Mouse (Mus musculus): ENCODE data around the gene Mertk. TPM values are rescaled to one million over a fixed set of nuclear protein-coding genes. Genes with fewer than 3 reads are reported as not detected.
"Not testable (repeated sequence)": the region's sequence is repeated elsewhere in the genome, so short reads cannot be mapped to it uniquely, and the experiment has no call there.

Mertk gene
- 10 to 100 TPM in 1 of 2 experiments, 1 to 10 TPM in 1; 10.0 to 12.9 TPM for total RNA-seq (2021)
- long read RNA-seq, experiment 1, full-length matches to known transcripts, result 1 of 8 reads
- long read RNA-seq, experiment 1, partial matches to known transcripts, result 5 of 8 reads
- long read RNA-seq, experiment 1, other reads (novel, unspliced or antisense), result 2 of 8 reads
- long read RNA-seq, experiment 2, full-length matches to known transcripts, result 3 of 6 reads
- long read RNA-seq, experiment 2, partial matches to known transcripts, result 1 of 6 reads
- long read RNA-seq, experiment 2, other reads (novel, unspliced or antisense), result 2 of 6 reads

DNA sequence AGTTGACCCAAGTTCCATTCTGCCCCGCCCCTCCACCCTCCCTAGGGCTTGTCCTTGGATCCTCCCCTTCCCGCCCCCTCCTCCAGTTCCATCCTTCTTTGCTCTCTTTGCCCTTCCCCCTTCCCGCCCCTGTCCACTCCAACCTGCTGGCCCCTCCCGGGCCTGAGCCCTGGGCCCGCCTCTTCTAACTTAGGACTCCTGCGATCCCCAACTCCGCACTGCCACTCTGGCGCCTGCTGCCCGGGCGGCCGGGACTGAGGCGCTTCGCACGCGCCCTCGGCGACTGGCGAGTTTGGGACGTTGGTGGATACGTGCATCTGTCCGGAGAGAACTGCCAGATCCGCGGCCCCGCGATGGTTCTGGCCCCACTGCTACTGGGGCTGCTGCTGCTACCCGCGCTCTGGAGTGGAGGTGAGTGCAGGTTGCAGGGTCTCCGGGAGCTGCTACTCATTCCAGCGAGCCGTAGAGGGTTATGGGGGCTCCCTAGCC is at the start of gene Mertk:
Mertk (plus strand) TSS at position 264 of the 489 bp plus-strand sequence.
- DNase-seq, result peak; percentile 92

DNA sequence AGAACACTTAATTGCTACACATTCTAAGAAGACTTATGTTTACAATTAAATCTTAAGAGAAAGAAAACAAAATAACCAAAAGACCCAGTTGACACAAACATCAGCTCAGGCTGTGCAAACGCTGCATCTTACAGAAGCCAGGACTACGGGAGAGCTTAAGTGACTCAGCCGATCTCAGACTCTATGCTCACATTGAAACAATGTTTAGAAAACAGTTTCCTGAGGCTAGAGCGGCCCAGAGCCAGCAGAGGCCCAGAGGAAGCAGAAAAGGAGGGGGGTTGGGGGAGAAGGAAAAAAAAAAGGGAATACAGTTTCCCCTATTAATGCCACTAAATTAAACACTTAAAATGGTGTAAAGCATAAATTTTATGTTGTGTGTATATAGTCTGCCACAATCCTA is 18.1 kb upstream of the Mertk start:
- DNase-seq, result peak; percentile 8

DNA sequence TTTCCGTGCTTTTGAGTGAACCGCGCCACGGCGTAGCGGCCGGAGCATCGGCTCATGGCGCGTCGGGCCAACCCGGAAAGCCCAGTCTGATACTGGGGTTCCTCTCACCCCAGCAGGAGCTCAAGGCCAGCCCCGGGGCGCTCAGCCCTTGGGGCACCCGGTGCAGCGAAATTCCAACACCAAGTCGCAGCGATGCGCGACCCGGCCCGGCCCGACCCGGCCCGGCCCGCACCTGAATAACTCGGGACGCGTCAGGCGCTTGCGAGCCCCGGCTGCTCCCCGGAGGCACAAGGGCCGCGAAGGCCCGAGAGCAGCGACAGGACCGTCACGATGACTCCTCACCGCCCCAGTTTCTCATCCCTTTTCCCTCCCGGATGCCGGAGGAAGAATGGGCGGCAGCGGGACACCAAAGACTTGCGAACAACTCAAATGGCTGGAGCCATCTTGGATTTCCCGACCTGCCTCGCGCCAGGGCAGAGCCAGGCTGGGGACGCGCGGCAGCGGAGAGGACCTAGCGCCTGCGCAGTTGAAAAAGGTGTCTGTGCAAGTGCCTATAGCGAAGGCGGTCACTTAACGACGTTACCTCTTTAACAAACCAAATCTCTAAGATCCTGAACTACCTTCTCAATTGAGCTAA is 11.7 kb upstream of the Mertk start, which contains the start of gene Anapc1:
Anapc1 (minus strand) TSS at position 471 of the 637 bp plus-strand sequence.
- DNase-seq, result peak; percentile 93

DNA sequence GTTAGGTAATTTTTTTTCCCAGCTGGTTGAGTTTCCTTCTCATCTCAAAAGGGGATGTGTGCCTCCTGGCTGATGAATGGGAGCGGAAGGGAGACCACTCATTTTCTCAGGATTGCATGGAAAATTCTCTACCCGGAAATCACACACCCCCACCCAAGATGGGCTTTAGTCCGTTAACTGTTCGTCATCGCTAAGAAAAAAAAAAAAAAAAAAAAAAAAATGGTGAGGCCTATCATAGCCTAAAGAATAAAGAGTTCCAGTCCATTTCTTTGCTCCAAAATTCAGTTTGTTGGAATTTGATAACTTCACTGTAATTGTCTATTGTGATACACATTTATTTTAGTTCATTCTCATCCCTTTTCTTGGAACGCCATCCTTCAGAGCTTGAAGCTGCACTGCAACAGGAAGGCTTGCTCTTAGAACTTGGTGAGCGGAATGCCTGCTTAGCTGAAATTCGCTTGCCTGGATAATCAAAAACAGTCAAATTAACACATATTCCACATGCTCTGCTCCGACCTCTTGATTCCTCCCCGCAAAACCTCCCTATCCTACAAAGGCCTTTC is 11.1 kb upstream of the Mertk start:
- DNase-seq, result no peak

DNA sequence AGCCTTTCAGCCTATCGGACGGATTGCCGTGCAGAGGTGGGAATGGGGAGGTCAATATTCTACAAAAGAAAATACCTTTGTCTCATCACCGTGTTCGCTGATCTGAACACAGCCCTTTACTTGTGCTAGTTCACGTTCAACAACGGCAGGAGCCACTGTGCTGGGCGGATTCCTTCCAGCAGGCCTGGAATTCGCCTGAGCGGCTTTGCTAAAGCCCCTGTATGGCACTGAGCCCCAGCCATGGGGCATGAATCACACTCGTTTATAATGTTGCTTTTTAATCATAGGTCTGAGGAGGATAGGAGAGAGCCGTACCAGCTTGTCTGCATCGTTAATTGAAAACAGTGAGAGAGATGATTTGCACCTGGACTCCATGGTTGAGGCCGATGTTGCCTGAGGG is 6.4 kb upstream of the Mertk start:
- DNase-seq, result no peak

DNA sequence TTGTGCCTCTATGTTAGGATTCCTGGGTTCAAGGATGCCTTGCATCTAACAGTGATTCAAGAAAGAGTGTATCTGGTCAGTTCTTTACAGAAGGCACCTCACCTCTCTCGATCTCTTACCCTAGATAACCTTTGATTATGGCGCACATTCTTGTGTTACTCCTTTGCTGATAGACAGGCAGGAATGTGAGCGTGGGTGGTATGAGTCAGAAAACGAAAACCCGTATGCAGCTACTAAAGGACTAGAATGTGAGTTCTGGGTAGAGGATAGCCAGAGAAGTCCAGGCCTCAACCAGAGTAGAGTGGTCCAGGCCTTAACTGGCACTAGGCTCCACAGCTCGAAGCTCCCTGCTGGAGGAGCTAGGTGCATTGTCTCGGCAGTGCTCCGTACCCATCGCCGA is 6.0 kb upstream of the Mertk start:
- no peak for DNase-seq

DNA sequence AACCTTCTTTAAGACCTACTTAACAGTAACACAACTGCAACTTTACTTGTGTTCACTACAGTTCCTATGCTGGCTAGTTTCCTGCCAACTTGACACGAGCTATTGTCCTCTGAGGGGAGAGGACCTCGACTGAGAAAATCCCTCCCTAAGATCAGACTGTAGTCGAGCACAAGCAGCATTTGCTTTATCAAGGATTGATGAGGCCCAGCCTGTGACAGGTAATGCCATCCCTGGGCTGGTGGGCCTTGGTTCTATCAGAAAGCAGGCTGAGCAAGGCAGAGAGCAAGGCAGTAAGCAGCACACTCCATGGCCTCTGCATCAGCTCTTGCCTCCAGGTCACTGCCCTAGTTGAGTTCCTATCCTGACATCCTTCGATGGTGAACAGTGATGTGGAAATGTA is 5.5 kb upstream of the Mertk start:
- no peak for DNase-seq

DNA sequence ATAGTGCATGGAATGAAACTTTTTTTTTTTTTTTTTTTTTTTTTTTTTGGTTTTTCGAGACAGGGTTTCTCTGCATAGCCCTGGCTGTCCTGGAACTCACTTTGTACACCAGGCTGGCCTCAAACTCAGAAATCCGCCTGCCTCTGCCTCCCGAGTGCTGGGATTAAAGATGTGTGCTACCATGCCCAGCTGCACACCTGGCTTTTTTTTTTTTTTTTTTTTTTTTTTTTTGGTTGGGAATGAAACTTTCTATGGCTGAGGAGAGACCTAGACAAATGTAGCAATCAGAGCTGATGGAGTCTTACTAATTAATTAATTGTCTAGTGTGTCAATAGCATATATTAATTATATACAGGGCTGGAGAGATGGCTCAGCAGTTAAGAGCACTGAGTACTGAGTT is 4.9 kb upstream of the Mertk start:
- not testable (repeated sequence) for DNase-seq

DNA sequence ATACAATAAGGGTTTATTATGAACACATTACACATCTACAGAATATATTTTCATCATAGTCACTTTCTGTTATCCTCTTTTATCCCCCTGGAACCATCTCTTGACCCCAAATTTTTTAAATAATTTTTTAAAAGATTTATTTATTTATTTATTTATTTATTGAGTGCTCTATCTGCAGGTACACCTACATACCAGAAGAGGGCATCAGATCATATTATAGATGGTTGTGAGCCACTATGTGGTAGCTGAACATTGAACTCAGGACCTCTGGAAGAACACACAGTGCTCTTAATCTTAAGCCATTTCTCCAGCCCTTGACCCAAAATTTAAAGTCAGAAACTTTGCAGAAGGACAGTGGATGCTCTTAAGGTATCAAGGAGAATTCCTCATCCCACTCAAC is 4.2 kb upstream of the Mertk start:
- no peak for DNase-seq

DNA sequence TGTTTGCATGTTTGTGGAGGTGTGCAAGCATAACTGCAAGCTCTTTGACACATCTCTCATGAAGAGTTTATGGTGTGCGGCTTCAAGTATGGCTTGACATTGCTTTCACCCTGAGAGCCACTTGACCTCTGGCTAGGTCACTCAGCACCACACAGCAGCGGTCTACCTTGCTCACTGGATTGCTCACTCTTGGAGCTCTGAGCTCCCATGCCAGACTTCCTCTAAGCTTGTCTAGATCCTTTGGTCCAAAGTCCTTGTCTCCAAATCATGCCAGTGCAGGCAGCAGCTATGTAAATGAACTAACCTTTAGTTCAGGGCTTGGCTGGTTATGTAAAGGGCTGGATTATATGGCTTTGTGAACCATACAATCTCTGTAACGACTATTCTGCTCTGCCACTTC is 2.3 kb upstream of the Mertk start:
- no peak for DNase-seq

DNA sequence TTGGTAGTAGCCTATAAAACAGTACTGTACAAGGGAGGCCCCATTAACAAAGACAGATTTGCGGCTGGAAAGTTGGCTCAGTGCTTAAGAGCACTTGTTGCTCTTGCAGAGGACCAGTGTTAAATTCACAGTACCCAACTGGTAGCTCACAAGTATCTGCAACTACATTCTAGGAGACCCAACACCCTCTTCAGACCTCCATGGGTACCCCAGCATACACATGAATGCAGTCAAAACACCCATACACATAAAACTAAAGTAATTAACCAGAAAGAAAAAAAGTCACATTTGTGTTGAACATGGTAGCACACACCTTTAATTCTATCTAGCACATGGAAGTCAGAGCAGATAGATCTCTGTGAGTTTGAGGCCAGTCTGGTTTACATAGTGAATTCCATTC is 1.7 kb upstream of the Mertk start:
- DNase-seq, result no peak

DNA sequence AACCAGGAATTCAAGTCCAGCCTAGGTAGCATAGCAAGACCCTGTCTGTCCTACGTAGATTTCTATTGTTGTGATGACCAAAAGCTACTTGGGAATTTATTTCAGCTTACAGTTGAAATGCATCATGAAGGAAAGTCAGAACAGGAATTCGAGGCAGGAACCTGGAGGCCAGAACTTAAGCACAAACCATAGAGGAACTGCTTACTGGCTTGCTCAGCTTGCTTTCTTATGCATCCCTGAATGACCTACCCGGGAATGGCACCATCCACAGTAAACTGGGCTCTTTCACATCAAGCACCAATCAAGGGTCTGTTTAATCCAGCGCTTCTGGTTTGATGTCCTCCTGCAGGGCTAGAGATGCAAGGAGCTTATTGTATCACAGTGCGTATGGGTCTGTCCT is 1.2 kb upstream of the Mertk start:
- no peak for DNase-seq

DNA sequence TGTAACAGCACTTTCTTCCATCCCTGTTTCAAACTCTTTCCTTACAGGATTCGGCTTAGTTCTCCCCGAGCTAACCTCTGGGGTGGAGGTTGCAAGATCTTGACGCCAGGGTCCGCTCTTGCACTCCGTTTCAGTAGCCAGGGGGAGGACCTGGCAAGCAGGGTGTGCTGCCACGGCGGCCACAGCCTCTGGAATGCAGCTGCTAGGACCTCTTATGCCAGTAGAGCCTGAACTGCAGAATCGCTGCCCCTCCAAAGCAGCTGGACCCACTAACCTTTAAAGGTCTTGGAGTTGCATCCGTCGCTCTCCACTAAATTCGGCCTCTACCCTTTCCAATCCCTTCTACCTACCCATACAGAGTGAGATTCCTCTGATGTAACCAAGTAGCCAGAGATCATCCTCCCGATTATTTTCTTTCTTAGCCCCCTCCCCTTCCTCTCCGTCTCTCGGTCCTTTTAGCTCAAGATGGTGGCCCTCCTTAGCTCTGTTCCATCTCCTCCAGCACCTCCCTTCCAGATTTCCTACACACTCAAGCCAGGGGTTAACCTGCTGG is 540 bp upstream of the Mertk start:
- DNase-seq, result peak; percentile 90

DNA sequence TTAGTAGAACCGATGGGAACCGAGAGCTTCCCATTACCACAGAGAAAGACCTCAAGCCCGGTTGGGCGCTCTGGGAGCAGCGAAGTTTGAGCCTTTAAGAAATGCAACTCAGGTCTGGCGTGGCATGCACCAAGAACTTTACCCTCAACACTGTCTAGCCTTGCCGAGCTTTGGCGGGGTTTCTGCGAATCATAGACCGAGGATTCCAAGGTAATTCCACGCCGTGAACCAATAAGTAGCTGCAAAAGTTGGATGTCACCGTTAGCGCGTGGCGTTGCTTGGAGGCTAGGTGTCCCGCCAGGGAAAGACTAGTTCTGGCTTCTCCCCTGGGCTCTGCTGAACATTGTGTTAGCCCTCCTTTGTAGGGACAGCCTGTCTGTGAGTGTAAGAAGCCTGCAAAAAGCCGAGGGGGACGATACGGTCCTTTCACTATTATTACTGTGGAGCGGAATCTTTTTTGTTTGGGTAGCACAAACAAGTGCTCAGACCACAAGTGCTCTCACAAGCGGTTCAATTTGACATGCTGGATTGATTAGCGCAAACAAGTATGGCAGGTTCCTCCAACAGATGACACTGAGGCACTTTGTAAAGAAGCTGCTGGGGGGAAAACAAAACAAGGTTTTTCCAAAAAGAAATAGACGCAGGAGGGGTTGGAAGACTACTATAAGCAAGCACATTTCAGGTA is 587 bp downstream of the Mertk start:
- DNase-seq, result peak; percentile 61

DNA sequence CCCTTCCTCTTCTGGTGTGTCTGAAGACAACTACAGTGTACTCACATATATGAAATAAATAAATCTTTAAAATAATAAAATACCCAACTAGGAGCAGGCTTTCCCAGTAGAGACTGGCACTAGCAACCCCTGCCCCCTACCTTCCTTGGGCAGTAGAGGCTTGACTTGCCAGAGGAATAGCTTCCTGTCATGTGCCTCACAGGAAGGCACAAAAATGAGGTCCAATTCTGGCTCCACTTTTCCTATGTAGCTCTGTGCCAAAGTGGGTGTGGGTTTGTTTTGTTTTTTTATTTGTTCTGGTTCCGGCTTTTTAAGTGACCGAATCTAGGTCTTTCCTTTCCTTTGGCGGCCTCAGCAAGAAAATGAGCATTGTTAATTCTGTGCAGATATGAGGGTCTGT is 5.7 kb downstream of the Mertk start:
- DNase-seq, result no peak

DNA sequence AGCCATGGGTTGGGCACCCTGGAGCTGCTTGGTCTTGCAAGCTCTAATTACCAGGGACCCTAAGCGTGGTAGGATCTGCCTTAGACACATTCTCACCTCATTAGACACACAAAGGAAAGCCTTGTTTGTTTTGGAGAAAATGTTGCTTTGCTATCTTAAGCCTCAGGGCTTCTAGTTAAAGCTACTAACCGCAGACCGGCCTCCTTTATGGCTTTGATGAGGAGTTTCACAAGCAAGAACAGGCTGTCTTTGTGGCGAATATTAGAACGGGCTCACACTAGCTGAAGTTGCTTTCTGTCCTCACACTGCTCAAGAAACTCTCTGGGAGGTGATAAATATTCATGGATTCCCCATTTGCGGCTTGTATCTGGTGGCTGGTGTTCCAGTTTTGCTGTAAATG is 10.5 kb downstream of the Mertk start:
- DNase-seq, result no peak

DNA sequence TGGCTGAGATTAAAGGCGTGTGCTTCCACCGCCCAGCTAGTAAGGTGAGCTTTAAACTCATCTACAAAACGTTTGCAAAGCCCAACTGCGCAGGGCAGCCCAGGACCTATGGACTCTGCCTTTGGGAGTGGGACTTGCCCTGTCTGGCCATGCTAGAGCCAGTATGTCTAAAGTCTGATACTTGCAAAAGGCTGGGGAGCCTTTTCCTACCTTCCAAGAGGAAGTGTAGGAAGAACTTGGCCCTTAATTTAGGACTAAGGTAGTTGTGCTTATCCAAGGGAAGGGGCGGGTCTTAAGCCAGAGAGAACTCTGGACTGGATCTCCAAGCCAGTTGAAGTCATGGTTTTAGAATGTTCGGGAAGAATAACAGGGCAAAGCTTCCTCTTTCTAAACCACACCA is 11.9 kb downstream of the Mertk start:
- DNase-seq, result no peak

DNA sequence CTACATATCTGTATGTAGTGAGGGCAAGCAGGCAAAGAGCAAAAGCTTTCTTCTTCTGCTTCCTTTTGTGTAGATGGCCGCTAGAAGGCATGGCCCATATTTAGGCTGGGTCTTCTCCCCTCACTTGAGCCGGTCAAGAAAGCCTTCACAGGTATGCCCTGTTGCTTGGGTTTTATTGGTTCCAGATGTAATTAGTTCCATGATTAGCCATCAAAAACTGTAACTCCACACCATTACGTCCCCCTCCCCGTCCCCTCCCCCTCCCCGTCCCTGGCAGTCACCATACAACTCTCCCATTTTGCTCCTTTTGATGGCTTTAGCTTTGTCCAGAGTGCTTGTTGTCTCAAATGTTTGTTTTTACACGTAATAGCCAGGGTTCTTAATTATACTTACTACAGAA is 14.2 kb downstream of the Mertk start:
- DNase-seq, result no peak

DNA sequence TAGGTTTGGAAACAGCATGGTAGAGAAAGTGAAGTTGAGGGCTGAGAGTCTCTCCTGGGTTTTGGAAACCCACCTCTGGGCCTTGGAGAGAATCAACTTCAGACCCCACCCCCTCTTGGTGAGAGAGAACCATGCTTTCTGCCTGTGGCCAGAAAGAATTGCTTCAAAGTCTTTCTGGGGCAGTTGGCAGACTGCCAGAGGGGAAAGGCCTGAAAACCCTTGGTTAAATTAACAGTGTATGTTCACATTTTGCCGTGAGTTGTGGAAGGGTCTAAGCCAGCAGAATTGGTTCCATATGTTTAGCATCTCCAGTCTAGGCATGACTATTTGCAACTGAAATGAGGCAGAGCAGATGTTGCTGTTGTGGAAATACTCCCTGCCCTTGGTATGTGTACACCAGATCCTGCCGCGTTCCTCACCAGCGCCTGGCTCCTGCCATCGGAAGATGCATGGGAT is 14.8 kb downstream of the Mertk start:
- peak; percentile 59 for DNase-seq

DNA sequence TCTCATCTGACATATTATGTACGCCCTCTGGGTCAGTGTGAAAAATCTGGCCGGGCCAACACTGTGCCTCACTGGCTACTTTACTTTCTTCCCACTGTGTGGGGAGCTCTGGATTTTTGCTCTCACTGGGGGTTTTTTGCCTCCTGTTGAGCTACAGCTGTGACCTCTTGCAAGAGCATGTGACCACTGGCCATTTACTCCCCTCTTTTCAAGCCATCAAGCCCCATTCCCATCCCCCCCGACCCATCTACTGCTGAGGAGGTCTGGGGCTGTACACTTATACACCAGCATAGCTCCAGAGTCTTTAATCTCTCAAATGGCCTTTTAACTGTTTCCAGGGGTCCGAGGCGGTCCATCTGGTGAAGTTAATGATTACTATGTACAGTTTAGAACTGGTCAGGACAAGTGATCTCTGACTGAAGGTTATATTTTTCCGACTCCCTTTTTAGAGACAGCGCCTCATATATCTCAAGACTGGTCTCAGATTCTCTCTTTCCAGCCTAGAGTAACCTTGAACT is 16.0 kb downstream of the Mertk start:
- DNase-seq, result no peak

DNA sequence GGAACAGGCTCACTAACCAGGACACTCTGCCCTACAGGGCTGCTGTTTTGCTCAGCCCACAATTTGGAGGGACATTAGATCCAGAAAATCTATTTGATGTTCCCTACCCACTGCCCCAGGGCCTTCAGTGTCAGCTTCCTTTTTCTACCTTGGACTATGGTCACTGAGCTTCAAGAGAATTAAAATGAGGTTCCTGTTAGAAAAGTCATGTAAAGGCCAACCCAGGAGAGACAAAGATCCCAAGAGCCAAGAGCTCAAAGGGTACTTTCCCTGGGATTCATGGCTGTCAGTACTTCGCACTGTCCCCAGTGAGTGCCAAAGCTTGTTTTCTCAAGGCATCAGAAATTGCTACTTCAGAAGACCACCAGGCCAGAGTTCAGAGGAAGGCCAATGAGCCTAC is 17.2 kb downstream of the Mertk start:
- DNase-seq, result no peak

DNA sequence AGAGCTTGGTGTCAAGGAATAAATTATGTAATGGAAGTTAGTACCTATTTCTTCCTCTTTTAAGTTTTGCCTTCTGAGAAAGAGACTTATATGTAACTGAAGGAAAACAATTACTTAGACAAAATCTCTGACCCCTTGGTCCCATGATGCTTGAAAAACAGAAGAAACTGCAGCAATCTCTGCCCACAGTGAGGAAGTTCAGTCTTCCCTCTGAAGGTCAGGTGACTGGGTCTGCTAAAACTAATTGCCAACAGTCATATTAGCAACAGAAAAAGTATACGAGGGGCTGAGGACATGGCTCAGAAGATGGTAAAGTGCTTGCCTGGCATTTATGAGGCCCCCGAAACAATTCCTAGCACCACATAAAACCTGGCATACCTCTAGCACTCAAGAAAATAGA is 20.6 kb downstream of the Mertk start:
- no peak for DNase-seq
